Mouse (Mus musculus) heart, embryonic 16.5 days (tissue): ENCODE results near the gene Creld2. TPM values are rescaled to one million over a fixed set of nuclear protein-coding genes. Genes with fewer than 3 reads are reported as not detected.

Experiments used
- ATAC-seq: fragments of 200-750 bp; cut with Nextera tagmentation; replicated peaks from 2 replicates; pipeline ENCODE4 v1.8.0; 2017; ENCODE audit warnings: moderate number of reproducible peaks; ENCODE audit not compliant: insufficient read depth, low FRiP score; ENCODE audit errors: extremely low read depth
- H3K27ac ChIP-seq: fragments of 300-500 bp; sonication (generic); 2 replicates; pipeline ENCODE4 v1.5.1; 2014; ENCODE audit warnings: mild to moderate bottlenecking, low read length, control low read depth, moderate library complexity
- H3K27me3 ChIP-seq: fragments of 300-500 bp; sonication (generic); 2 replicates; pipeline ENCODE4 v1.6.1; 2014; ENCODE audit warnings: low read length, mixed read lengths; ENCODE audit not compliant: control insufficient read depth, insufficient read depth
- H3K36me3 ChIP-seq: fragments of 300-500 bp; sonication (generic); 2 replicates; pipeline ENCODE4 v1.6.1; 2014; ENCODE audit not compliant: control insufficient read depth, insufficient read depth
- H3K4me1 ChIP-seq: fragments of 300-500 bp; sonication (generic); 2 replicates; pipeline ENCODE4 v1.6.1; 2014; ENCODE audit warnings: low read length, mixed read lengths; ENCODE audit not compliant: control insufficient read depth, insufficient read depth
- H3K4me2 ChIP-seq: fragments of 300-500 bp; sonication (generic); 2 replicates; pipeline ENCODE4 v1.6.1; 2014; ENCODE audit warnings: low read depth, mild to moderate bottlenecking, control low read depth, low read length
- H3K4me3 ChIP-seq: fragments of 300-500 bp; sonication (generic); 2 replicates; pipeline ENCODE4 v1.5.1; 2014; ENCODE audit warnings: mild to moderate bottlenecking, control low read depth, low read length
- H3K9ac ChIP-seq: fragments of 300-500 bp; sonication (generic); 2 replicates; pipeline ENCODE4 v1.6.1; 2014; ENCODE audit warnings: low read length, control low read depth
- H3K9me3 ChIP-seq: fragments of 300-500 bp; sonication (generic); replicated peaks from 2 replicates; pipeline ENCODE4 v1.6.1; 2016; ENCODE audit warnings: low read length; ENCODE audit not compliant: control insufficient read depth
- WGBS: fragments of 180-500 bp; shearing (Covaris S2); extraction: QIAGEN DNeasy Blood & Tissue Kit; methylation state at CpG from one replicate; pipeline ENCODE4 v1.1.7; 2014; 5-methylcytosine and 5-hydroxymethylcytosine counted together
- polyA plus RNA-seq: library from polyadenylated mRNA; unstranded; fragments of >200 nt; fragmentation: Nextera tagmentation; extraction: Ambion mirVana; gene quantifications from 2 replicates; pipeline ENCODE4 v1.2.1, GENCODE M21; 2015

Gene Creld2
- polyA plus RNA-seq, 1 experiment from 2014 or later = 61.9 TPM

- peak; percentile 39 for ATAC-seq
- Histone ChIP-seq H3K4me1 (peaks cover 42% of the 10 kb centered on the region), H3K4me2 (peak overlapping the region; percentile 48)
These were observed 48.0 kb downstream of the Creld2 start for GRCm38 (mm10) chr15:88867368-88868023.

GRCm38 (mm10) chr15:88868024-88868742 lies 48.7 kb downstream of the Creld2 start:
- peak overlapping the region; percentile 95 for H3K27ac ChIP-seq
- WGBS = 53% methylated on average over 6 of the region's 6 CpGs
- H3K36me3 ChIP-seq = peaks cover 10% of the 10 kb centered on the region
- no peaks in the 10 kb centered on the region for H3K27me3 ChIP-seq
- H3K9ac ChIP-seq = no peak overlapping the region
- no peaks in the 10 kb centered on the region for H3K9me3 ChIP-seq
- peak; percentile 34 for ATAC-seq
- H3K4me2 ChIP-seq = peak overlapping the region; percentile 48
- no peak overlapping the region for H3K4me3 ChIP-seq
- peaks cover 42% of the 10 kb centered on the region for H3K4me1 ChIP-seq

More at GRCm38 (mm10) chr15:88867368-88868023, 48.0 kb downstream of the Creld2 start:
- 17% methylated on average over 5 of the region's 5 CpGs for WGBS
- Histone ChIP-seq H3K27me3 (no peaks in the 10 kb centered on the region), H3K9ac (peak overlapping the region; percentile 44; the same call in 1 of the 2 replicates), H3K9me3 (no peaks in the 10 kb centered on the region), H3K36me3 (peaks cover 10% of the 10 kb centered on the region), H3K27ac (peak overlapping the region; percentile 95), H3K4me3 (no peak overlapping the region)

- H3K4me1 ChIP-seq = peaks cover 30% of the 10 kb centered on the region
- no peaks in the 10 kb centered on the region for H3K36me3 ChIP-seq
- no peaks in the 10 kb centered on the region for H3K27me3 ChIP-seq
- ATAC-seq = no peak
- 74% methylated on average over 5 of the region's 5 CpGs for WGBS
- H3K9me3 ChIP-seq = no peaks in the 10 kb centered on the region
- H3K4me3 ChIP-seq = no peak overlapping the region
- no peak overlapping the region for H3K9ac ChIP-seq
- no peak overlapping the region for H3K27ac ChIP-seq
- H3K4me2 ChIP-seq = no peak overlapping the region
These were observed 51.2 kb downstream of the Creld2 start for GRCm38 (mm10) chr15:88870418-88871185.

GRCm38 (mm10) chr15:88874061-88874460 lies 54.6 kb downstream of the Creld2 start:
- H3K4me3 ChIP-seq = no peak overlapping the region
- 85% methylated on average over 3 of the region's 3 CpGs for WGBS

GRCm38 (mm10) chr15:88874477-88874876 lies 55.0 kb downstream of the Creld2 start:
- ATAC-seq = no peak
- H3K4me2 ChIP-seq = no peak overlapping the region
- no peaks in the 10 kb centered on the region for H3K9me3 ChIP-seq
- H3K4me3 ChIP-seq = no peak overlapping the region
- no peak overlapping the region for H3K27ac ChIP-seq
- peaks cover 10% of the 10 kb centered on the region for H3K4me1 ChIP-seq
- no peaks in the 10 kb centered on the region for H3K27me3 ChIP-seq
- WGBS = 79% methylated on average over 6 of the region's 6 CpGs
- no peak overlapping the region for H3K9ac ChIP-seq
- H3K36me3 ChIP-seq = no peaks in the 10 kb centered on the region

More at GRCm38 (mm10) chr15:88874061-88874460, 54.6 kb downstream of the Creld2 start:
- Histone ChIP-seq H3K27me3 (no peaks in the 10 kb centered on the region), H3K9ac (no peak overlapping the region), H3K9me3 (no peaks in the 10 kb centered on the region), H3K27ac (no peak overlapping the region), H3K4me1 (peaks cover 10% of the 10 kb centered on the region), H3K36me3 (no peaks in the 10 kb centered on the region), H3K4me2 (no peak overlapping the region)
- no peak for ATAC-seq

GRCm38 (mm10) chr15:88875625-88876081 lies 56.2 kb downstream of the Creld2 start:
- Histone ChIP-seq H3K9me3 (no peaks in the 10 kb centered on the region), H3K4me2 (no peak overlapping the region), H3K27ac (no peak overlapping the region), H3K4me1 (peaks cover 10% of the 10 kb centered on the region), H3K9ac (peak overlapping the region; percentile 24; the same call in 1 of the 2 replicates), H3K36me3 (no peaks in the 10 kb centered on the region), H3K4me3 (no peak overlapping the region), H3K27me3 (no peaks in the 10 kb centered on the region)
- WGBS = 31% methylated on average over 10 of the region's 10 CpGs
- peak; percentile 51 for ATAC-seq

Other genes with a start within 250 kb of the Creld2 start
- gene Zdhhc25, start 219.3 kb upstream of the Creld2 start, polyA plus RNA-seq = not detected in 2 replicates
- gene Brd1, start 85.4 kb upstream of the Creld2 start, polyA plus RNA-seq = 12.0 and 12.3 TPM in 2 replicates
- 13.4 and 14.1 TPM in 2 replicates for gene Zbed4, start 68.0 kb upstream of the Creld2 start, polyA plus RNA-seq
- gene Alg12, start 328 bp upstream of the Creld2 start, polyA plus RNA-seq = 10.1 and 11.1 TPM in 2 replicates
- gene Pim3, start 42.5 kb downstream of the Creld2 start, polyA plus RNA-seq = 69.8 and 70.4 TPM in 2 replicates
- not detected in 2 replicates for gene Ttll8, start 134.8 kb downstream of the Creld2 start, polyA plus RNA-seq
- 0.05 and 0.24 TPM in 2 replicates for gene Mlc1, start 159.4 kb downstream of the Creld2 start, polyA plus RNA-seq
- gene Mov10l1, start 163.3 kb downstream of the Creld2 start, polyA plus RNA-seq = 77.6 and 85.3 TPM in 2 replicates
- gene Panx2, start 240.1 kb downstream of the Creld2 start, polyA plus RNA-seq = 1.3 and 1.4 TPM in 2 replicates